Mouse (Mus musculus) liver, postnatal 0 days (tissue): ENCODE results near the gene Ric8b. TPM values are rescaled to one million over a fixed set of nuclear protein-coding genes. Genes with fewer than 3 reads are reported as not detected.

Source experiments
- ATAC-seq: fragments of 200-750 bp; cut with Nextera tagmentation; 2 replicates; pipeline ENCODE4 v1.8.0; 2017; ENCODE audit warnings: mild to moderate bottlenecking, moderate library complexity
- DNase-seq: peaks from one replicate; pipeline ENCODE4 v3.0.0-alpha.2; 2016
- H3K27ac ChIP-seq: fragments of 300-500 bp; sonication (generic); 2 replicates; pipeline ENCODE4 v1.5.1; 2014; ENCODE audit warnings: antibody characterized with exemption, moderate library complexity, mild to moderate bottlenecking, low read depth
- H3K27me3 ChIP-seq: fragments of 300-500 bp; sonication (generic); 2 replicates; pipeline ENCODE4 v1.6.1; 2014; ENCODE audit warnings: low read length, control low read depth, mixed read lengths; ENCODE audit not compliant: insufficient read depth
- H3K36me3 ChIP-seq: fragments of 300-500 bp; sonication (generic); replicated peaks from 2 replicates; pipeline ENCODE4 v1.6.1; 2014; ENCODE audit warnings: mild to moderate bottlenecking, control low read depth, low read length, moderate library complexity, mixed read lengths; ENCODE audit not compliant: insufficient read depth
- H3K4me1 ChIP-seq: fragments of 300-500 bp; sonication (generic); 2 replicates; pipeline ENCODE4 v1.6.1; 2014; ENCODE audit warnings: antibody characterized with exemption, mild to moderate bottlenecking, control low read depth; ENCODE audit not compliant: insufficient read depth
- H3K4me2 ChIP-seq: fragments of 300-500 bp; sonication (generic); 2 replicates; pipeline ENCODE4 v1.6.1; 2014; ENCODE audit warnings: low read depth, mild to moderate bottlenecking, low read length, moderate library complexity, mixed read lengths
- H3K4me3 ChIP-seq: fragments of 300-500 bp; sonication (generic); 2 replicates; pipeline ENCODE4 v1.5.1; 2014; ENCODE audit warnings: low read depth, low read length
- H3K9ac ChIP-seq: fragments of 300-500 bp; sonication (generic); replicated peaks from 2 replicates; pipeline ENCODE4 v1.6.1; 2014; ENCODE audit warnings: mild to moderate bottlenecking, moderate library complexity
- H3K9me3 ChIP-seq: fragments of 300-500 bp; sonication (generic); 2 replicates; pipeline ENCODE4 v1.6.1; 2016; ENCODE audit warnings: mild to moderate bottlenecking, control low read depth, low read length, mixed read lengths
- CTCF ChIP-seq: sonication (generic); IDR thresholded peaks from 2 replicates; pipeline ENCODE4 v1.5.1; 2016; ENCODE audit warnings: antibody characterized with exemption, low read depth
- EP300 ChIP-seq: IDR thresholded peaks from 2 replicates; pipeline ENCODE4 v1.6.1; 2016; ENCODE audit warnings: antibody characterized with exemption, low read depth, mild to moderate bottlenecking
- WGBS: fragments of 180-500 bp; shearing (Covaris S2); extraction: QIAGEN DNeasy Blood & Tissue Kit; methylation state at CpG from one replicate; pipeline ENCODE4 v1.1.7; 2014; ENCODE audit not compliant: insufficient replicate concordance; 5-methylcytosine and 5-hydroxymethylcytosine counted together
- polyA plus RNA-seq: library from polyadenylated mRNA; unstranded; fragments of >200 nt; fragmentation: Nextera tagmentation; extraction: Ambion mirVana; gene quantifications from 2 replicates; pipeline ENCODE4 v1.2.1, GENCODE M21; 2015

Ric8b gene
- polyA plus RNA-seq, 1 experiment from 2014 or later: 2.6 TPM

- no peak overlapping the region for H3K27ac ChIP-seq
- H3K9ac ChIP-seq: no peak overlapping the region
- ATAC-seq (no peak), DNase-seq (no peak)
- peaks cover 11% of the 10 kb centered on the region for H3K4me1 ChIP-seq
- no peak overlapping the region for H3K4me2 ChIP-seq
- H3K4me3 ChIP-seq: no peak overlapping the region
- H3K27me3 ChIP-seq: no peaks in the 10 kb centered on the region
- TF ChIP-seq EP300: no peak
- TF ChIP-seq CTCF: no peak
- WGBS: 73% methylated on average over 6 of the region's 6 CpGs
- no peaks in the 10 kb centered on the region for H3K36me3 ChIP-seq
- H3K9me3 ChIP-seq: no peaks in the 10 kb centered on the region
These were observed 1.9 kb upstream of the Ric8b start for GRCm38 (mm10) chr10:84915476-84915875.

DNA sequence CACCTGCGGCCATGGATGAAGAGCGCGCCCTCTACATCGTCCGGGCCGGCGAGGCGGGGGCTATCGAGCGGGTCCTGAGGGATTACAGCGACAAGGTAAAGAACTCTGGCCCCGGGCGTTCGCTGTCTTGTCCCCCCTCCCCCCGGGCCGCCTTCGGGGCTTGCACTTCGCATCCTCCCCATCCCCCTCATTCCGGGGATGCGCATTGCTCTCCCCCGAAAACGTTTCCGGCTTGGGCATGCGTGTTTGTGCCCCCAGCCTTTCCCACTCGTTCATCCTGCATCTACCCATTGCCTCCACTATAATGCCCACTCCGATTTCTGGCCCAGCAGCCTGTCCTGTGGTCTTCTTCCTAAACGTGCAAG is 297 bp downstream of the Ric8b start:
- ATAC-seq: peak; percentile 1; the same call in 1 of the 2 replicates
- H3K4me1 ChIP-seq: peaks cover 11% of the 10 kb centered on the region
- H3K4me2 ChIP-seq: peak overlapping the region; percentile 89
- no peaks in the 10 kb centered on the region for H3K9me3 ChIP-seq
- H3K27ac ChIP-seq: peak overlapping the region; percentile 85
- 2% methylated on average over 23 of the region's 27 CpGs for WGBS
- no peaks in the 10 kb centered on the region for H3K36me3 ChIP-seq
- H3K9ac ChIP-seq: peak overlapping the region; percentile 78
- H3K27me3 ChIP-seq: no peaks in the 10 kb centered on the region
- DNase-seq: no peak
- TF ChIP-seq CTCF (no peak), EP300 (no peak)
- peak overlapping the region; percentile 79 for H3K4me3 ChIP-seq

DNA sequence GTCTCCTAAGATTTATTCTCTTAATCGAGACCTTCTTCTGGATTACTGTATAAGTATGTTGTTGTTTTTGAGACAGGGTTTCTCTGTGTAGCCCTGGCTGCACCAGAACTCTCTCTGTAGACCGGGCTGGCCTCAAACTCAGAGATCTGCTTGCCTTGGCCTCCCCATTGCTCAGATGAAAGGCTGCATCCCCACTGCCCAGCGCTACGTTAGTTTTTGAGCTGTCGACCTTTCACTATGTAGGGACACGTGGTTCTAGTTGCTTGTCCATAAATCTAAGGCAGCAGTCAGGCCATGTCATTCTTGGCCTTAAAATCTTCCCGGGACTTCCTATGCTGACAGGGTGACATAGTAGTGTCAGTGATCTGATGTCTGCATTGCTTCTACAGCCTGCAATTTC is 8.9 kb downstream of the Ric8b start:
- ATAC-seq (no peak), DNase-seq (no peak)
- Histone ChIP-seq H3K27me3 (no peaks in the 10 kb centered on the region), H3K9me3 (no peaks in the 10 kb centered on the region), H3K4me1 (peaks cover 10% of the 10 kb centered on the region; the same call in 1 of the 2 replicates), H3K36me3 (peaks cover 4% of the 10 kb centered on the region; the same call in 1 of the 2 replicates), H3K4me2 (no peak overlapping the region), H3K9ac (no peak overlapping the region), H3K27ac (no peak overlapping the region), H3K4me3 (no peak overlapping the region)
- 81% methylated on average over 7 of the region's 7 CpGs for WGBS
- TF ChIP-seq CTCF: no peak
- no peak for TF ChIP-seq EP300

- DNase-seq: no peak
- H3K4me1 ChIP-seq: peaks cover 10% of the 10 kb centered on the region; the same call in 1 of the 2 replicates
- H3K4me2 ChIP-seq: no peak overlapping the region
- ATAC-seq: no peak
- no peaks in the 10 kb centered on the region for H3K9me3 ChIP-seq
- no peak overlapping the region for H3K4me3 ChIP-seq
- no peak overlapping the region for H3K9ac ChIP-seq
- peaks cover 4% of the 10 kb centered on the region; the same call in 1 of the 2 replicates for H3K36me3 ChIP-seq
- H3K27me3 ChIP-seq: no peaks in the 10 kb centered on the region
- TF ChIP-seq EP300 (no peak), CTCF (no peak)
- WGBS: 70% methylated on average over 4 of the region's 4 CpGs
- H3K27ac ChIP-seq: no peak overlapping the region
These were observed 9.5 kb downstream of the Ric8b start for GRCm38 (mm10) chr10:84926885-84927284.

DNA sequence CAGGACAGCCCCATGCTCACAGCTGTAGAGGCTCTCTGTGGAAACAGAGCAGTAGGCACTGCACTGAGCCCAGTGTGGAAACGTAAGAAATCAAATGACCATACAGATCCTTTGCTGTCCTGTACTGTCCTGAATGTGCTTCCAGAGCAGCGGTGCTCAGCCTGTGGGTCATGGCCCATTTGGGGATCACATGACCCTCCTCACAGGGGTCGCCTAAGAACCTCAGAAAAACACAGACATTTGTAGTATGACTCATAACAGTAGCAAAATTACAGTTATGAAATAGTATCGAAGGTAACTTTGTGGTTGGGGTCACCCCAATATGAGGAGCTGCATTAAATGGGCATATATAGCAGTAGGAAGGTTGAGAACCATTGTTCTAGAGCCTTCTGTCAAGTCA is 11.0 kb downstream of the Ric8b start:
- Histone ChIP-seq H3K27me3 (no peaks in the 10 kb centered on the region), H3K4me2 (no peak overlapping the region), H3K4me3 (no peak overlapping the region), H3K27ac (no peak overlapping the region), H3K4me1 (peaks cover 10% of the 10 kb centered on the region; the same call in 1 of the 2 replicates), H3K9me3 (no peaks in the 10 kb centered on the region), H3K9ac (no peak overlapping the region), H3K36me3 (peaks cover 4% of the 10 kb centered on the region; the same call in 1 of the 2 replicates)
- WGBS: 82% methylated on average over 4 of the region's 4 CpGs
- TF ChIP-seq CTCF (no peak), EP300 (no peak)
- no peak for ATAC-seq
- no peak for DNase-seq

- Histone ChIP-seq H3K9ac (no peak overlapping the region), H3K4me3 (no peak overlapping the region), H3K4me1 (no peaks in the 10 kb centered on the region), H3K27ac (0 out of 2 replicates have a peak overlapping the region, but pooled peaks have one; percentile 36), H3K9me3 (no peaks in the 10 kb centered on the region), H3K4me2 (no peak overlapping the region), H3K27me3 (no peaks in the 10 kb centered on the region), H3K36me3 (no peaks in the 10 kb centered on the region)
- ATAC-seq (no peak), DNase-seq (peak; percentile 36)
- TF ChIP-seq EP300 (no peak), CTCF (no peak)
- 66% methylated on average over 7 of the region's 7 CpGs for WGBS
These were observed 18.3 kb downstream of the Ric8b start for GRCm38 (mm10) chr10:84935553-84936209.
